Mouse (Mus musculus) G1E (cell line): ENCODE results near the gene Plcb4.

Experiments
- CTCF ChIP-seq: IDR thresholded peaks from 2 replicates; pipeline ENCODE4 v1.5.1; 2012; ENCODE audit warnings: low read depth, low read length, inconsistent platforms, mixed read lengths
- GATA1 ChIP-seq: IDR thresholded peaks from 2 replicates; pipeline ENCODE4 v1.6.1; 2012; ENCODE audit warnings: borderline replicate concordance, low read length, inconsistent platforms, mixed read lengths

- TF ChIP-seq GATA1, result no peak
- no peak for TF ChIP-seq CTCF
These were observed 246.0 kb downstream of the Plcb4 start for GRCm38 (mm10) chr2:135904791-135905190.
